Mouse (Mus musculus): ENCODE measurements around the gene Suv39h1. TPM values are rescaled to one million over a fixed set of nuclear protein-coding genes. Genes with fewer than 3 reads are reported as not detected.

Suv39h1 gene
- polyA plus RNA-seq (2017; shearing (Covaris generic)): 10 to 100 TPM; 22.7 to 32.2 TPM

DNA sequence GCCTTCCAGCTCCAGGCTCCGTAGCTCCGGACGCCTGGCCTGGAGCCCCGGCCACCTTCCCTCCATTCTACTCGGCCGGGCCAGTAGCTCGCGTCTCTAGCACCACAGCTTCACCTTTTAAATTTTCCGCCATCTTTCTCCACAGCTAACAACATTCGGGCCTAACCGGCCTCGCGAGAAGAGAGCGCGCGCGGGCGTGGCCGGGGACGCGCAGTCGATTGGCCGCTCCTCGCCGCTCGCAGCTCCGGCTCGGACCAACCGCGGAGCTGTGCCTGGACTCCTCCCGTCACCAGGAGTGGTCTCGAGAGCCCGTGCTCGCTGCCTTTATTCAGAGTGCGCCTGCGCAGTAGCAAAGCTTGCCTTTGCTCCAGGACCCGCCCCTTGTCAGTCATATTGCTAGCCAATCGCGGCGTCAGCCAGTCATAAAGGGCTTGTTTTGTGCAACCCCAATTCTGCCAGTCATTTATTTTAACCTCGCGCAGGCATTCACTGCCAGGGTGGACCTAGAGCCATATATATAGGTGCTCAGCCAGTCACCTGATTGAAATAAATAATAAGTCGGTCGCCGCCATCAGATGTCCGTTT is at the start of gene Suv39h1:
Gene Suv39h1 (minus strand): TSS at position 331 of the 585 bp plus-strand sequence.

DNA sequence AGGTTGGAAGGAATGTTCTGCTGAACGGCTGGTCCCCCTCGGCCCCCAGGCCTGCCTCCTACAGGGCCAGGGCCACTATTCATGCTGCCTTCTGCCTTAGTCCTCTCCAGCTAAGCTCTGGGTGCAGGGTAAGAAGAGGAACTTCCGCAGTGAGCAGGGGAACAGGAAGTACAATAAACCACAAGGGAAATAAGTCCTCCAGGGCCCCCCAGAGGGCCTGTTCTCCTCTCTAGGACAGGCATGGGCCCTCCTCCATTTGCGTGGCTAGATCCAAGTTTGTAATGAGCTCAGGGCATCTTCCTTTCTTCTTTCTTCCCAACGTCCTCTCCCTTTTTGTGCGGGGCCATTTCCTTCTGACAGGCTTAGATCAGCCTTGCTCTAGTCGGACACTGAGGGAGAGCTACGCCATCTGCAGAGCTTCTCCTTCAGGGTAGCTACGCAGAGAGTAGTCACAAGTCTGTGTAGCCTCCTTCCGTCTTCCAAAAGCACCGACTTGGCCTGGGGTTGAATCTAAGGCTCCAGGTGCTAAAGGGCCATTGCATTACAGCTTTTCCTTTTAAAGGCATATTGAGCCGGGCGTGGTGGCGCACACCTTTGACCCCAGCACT is 15.9 kb upstream of the Suv39h1 start, which contains the start of gene Was:
Gene Was (minus strand): TSS at position 153 of the 608 bp plus-strand sequence.

DNA sequence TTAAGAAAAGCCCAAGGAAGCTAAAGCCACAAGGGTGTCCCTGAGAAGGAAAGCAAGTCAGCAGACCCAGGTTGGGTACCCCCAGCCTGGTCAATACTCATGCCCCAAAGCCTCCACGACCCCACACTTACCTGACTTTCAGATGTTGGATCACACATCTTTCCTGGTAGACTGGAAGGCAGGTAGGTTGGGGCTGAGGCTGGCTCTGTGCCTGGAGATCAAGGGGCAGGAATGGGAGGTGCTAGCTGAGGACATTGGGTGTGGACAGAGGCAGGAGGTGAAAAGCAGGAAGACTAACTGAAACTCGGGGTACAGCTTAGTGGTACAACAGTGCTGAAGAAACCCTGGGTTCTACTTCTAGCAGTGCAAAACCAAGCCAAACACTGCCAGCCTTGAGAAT is 56.3 kb downstream of the Suv39h1 start, which contains the start of gene Glod5:
Gene Glod5 (minus strand): TSS at position 207 of the 400 bp plus-strand sequence.

Other genes starting within 250 kb of the Suv39h1 start
- gene Otud5, start 233.4 kb downstream of the Suv39h1 start, polyA plus RNA-seq (2017; shearing (Covaris generic)): 100 to 1,000 TPM; 196 to 198 TPM
- 10 to 100 TPM; 51.7 to 86.2 TPM for gene Pim2, start 196.5 kb downstream of the Suv39h1 start, polyA plus RNA-seq (2017; shearing (Covaris generic))
- 10 to 100 TPM; 39.3 to 39.5 TPM for gene Slc35a2, start 190.7 kb downstream of the Suv39h1 start, polyA plus RNA-seq (2017; shearing (Covaris generic))
- gene Pqbp1, start 175.5 kb downstream of the Suv39h1 start, polyA plus RNA-seq (2017; shearing (Covaris generic)): 100 to 1,000 TPM; 144 to 146 TPM
- 100 to 1,000 TPM; 130 to 136 TPM for gene Timm17b, start 175.4 kb downstream of the Suv39h1 start, polyA plus RNA-seq (2017; shearing (Covaris generic))
- not detected for gene Gm10491, start 166.9 kb downstream of the Suv39h1 start, polyA plus RNA-seq (2017; shearing (Covaris generic))
- gene Gm10490, start 165.2 kb downstream of the Suv39h1 start, polyA plus RNA-seq (2017; shearing (Covaris generic)): not detected
- under 1 TPM in 1 of 2 experiments, not detected in 1; 0.38 TPM for gene Pcsk1n, start 154.9 kb downstream of the Suv39h1 start, polyA plus RNA-seq (2017; shearing (Covaris generic))
- under 1 TPM in 1 of 2 experiments, not detected in 1; 0.44 TPM for gene Eras, start 146.2 kb downstream of the Suv39h1 start, polyA plus RNA-seq (2017; shearing (Covaris generic))
- gene Hdac6, start 126.9 kb downstream of the Suv39h1 start, polyA plus RNA-seq (2017; shearing (Covaris generic)): 10 to 100 TPM; 13.0 to 14.0 TPM
- gene Gata1, start 96.7 kb downstream of the Suv39h1 start, polyA plus RNA-seq (2017; shearing (Covaris generic)): 10 to 100 TPM; 25.9 to 28.4 TPM
- not detected for gene Glod5, start 56.3 kb downstream of the Suv39h1 start, polyA plus RNA-seq (2017; shearing (Covaris generic))
- gene Was, start 15.7 kb upstream of the Suv39h1 start, polyA plus RNA-seq (2017; shearing (Covaris generic)): 10 to 100 TPM; 80.0 to 87.7 TPM
- gene Wdr13, start 58.1 kb upstream of the Suv39h1 start, polyA plus RNA-seq (2017; shearing (Covaris generic)): 10 to 100 TPM; 24.4 to 32.3 TPM
- 100 to 1,000 TPM; 502 to 511 TPM for gene Rbm3, start 71.1 kb upstream of the Suv39h1 start, polyA plus RNA-seq (2017; shearing (Covaris generic))
- gene Tbc1d25, start 101.4 kb upstream of the Suv39h1 start, polyA plus RNA-seq (2017; shearing (Covaris generic)): 10 to 100 TPM; 14.2 to 21.1 TPM
- 100 to 1,000 TPM; 141 to 144 TPM for gene Ebp, start 118.8 kb upstream of the Suv39h1 start, polyA plus RNA-seq (2017; shearing (Covaris generic))
- gene Porcn, start 131.8 kb upstream of the Suv39h1 start, polyA plus RNA-seq (2017; shearing (Covaris generic)): under 1 TPM in 1 of 2 experiments, not detected in 1; 0.21 TPM
- 10 to 100 TPM; 19.6 to 26.7 TPM for gene Ftsj1, start 177.6 kb upstream of the Suv39h1 start, polyA plus RNA-seq (2017; shearing (Covaris generic))
- gene Slc38a5, start 196.4 kb upstream of the Suv39h1 start, polyA plus RNA-seq (2017; shearing (Covaris generic)): under 1 TPM in 1 of 2 experiments, not detected in 1; 0.59 TPM

All from inflammation-experienced regulatory T-cells (primary cell).